Mouse (Mus musculus): ENCODE measurements at regions not wholly inside any gene's neighbourhood (a gene's known extent, or its start where the extent isn't known, plus 50 kb on each side); places are given as distances from the start of the nearest gene placed in this dataset.
"Not testable (repeated sequence)": the region's sequence is repeated elsewhere in the genome, so short reads cannot be mapped to it uniquely, and the experiment has no call there.

- not testable (repeated sequence) for DNase-seq
Measured at GRCm38 (mm10) chr16:56323828-56324227, 119.7 kb downstream of the Impg2 start.

DNA sequence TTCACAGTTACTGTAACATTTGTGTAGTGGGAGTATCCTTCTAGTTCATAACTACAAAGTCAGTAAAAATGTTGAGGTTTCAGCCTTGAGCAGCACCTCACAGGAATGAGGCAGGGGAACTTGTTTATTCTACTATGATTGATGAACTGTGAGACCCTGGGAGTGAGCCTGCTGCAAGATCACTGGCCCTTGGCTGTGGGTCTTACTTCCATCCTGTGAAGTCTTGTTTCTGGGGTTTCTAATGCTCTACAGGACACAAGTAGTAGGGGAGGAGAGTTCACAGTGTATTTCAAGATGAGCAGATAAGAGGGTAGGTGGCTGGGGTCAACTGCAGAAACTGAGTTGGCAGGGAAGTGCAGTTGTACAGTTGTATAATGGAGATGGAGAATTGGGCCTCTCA lies 128.3 kb upstream of the Abi3bp start:
- no peak for DNase-seq

GRCm38 (mm10) chr16:56352888-56353287 lies 124.8 kb upstream of the Abi3bp start:
- DNase-seq: no peak

DNA sequence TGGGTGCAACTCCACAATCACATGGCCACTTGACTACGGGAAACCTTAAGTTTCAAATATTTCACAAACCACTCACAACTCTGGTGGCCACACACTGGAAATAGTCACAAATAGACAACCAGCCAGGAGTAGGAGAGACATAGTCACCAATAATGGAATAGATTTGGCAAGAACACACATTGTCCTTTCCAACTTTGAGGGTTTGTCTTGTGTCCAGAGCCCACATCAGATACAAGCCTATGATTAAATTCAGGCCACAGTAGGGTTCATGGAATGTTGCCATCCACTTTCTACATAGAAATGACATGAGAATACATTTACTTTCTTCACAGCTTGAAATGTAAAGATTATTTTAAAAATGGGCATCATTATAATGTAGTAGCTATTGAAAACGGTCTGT lies 118.6 kb upstream of the Abi3bp start:
- no peak for DNase-seq

- DNase-seq: no peak
Measured at GRCm38 (mm10) chr16:56360992-56361391, 116.7 kb upstream of the Abi3bp start.

DNA sequence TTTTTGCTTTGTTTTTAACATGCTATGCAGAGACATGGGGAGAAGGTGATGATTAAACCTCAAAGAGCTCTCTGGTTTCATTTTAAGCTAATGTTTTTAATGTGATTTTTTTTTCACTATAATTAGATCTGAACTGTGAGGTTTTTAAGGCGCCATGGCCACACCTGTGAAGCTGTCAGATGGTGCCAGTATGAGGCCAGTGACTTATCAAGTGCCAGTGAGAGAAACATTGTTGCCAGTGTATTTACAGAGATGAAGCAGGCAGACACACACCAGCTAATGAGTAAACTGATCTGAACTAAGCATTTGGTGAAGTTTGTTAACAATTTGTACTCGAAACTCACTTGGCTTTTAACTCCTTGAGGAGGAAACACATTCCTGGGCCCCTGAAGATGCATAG lies 99.3 kb upstream of the Abi3bp start:
- DNase-seq: no peak

- DNase-seq: no peak
Measured at GRCm38 (mm10) chr16:56380680-56381079, 97.0 kb upstream of the Abi3bp start.

GRCm38 (mm10) chr16:56386539-56386938 lies 91.1 kb upstream of the Abi3bp start:
- DNase-seq: no peak

DNA sequence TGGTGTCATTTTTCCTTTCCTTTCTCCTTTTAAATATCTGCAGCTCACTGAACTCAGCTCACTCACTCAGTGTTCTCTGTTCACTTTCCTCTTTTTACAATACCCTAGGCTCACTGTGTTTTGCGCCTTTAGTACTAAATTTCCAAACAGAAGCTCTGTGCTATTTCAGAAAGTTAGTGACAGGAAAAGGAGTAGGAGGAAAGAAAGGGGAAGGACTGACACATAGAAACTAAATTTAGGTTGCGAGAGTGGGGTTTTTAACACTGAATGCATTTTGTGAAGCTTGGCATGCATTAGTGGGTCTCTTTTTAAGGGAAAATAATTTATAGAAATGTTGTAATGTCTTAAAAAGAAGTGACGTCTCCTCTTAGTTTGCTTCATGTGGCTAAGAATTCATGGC lies 84.8 kb upstream of the Abi3bp start:
- DNase-seq: no peak

DNA sequence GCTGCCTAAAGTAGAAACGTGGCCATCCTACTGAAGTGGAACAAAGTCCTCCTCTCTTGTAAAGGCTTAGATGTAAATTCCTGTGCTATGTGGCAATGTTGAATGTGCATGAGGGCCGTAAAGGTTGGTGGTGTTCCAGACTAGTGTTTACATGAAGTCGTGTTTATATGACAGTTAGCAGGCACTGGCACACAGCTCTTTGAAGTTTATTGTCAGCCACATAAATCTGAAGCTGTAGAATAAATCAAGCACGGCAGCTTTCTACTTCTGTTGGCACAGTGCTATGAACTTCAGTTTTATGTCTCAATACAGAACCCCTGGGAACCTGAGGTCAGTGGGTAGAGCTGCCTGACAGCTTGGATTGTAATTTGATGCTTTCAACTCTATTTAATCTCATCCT lies 81.1 kb upstream of the Abi3bp start:
- DNase-seq: no peak

DNA sequence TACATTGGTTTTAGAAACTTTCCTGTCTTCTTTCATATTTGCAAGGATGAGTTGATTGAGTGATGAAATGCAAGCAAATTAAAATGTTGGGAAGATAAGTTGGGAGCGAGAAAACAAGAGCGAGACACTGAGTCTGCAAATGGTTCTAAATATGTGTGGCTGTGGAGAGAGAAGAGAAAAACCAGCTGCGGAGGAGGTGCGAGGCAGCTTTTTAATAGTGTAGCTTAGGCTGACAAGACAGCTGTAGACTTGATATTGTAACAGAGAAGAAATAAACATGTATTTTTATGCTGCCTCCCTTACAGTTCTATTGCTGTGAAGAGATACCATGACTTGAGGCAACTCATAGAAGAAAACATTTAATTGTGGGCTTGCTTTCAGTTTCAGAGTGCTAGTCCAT lies 78.1 kb upstream of the Abi3bp start:
- no peak for DNase-seq

DNA sequence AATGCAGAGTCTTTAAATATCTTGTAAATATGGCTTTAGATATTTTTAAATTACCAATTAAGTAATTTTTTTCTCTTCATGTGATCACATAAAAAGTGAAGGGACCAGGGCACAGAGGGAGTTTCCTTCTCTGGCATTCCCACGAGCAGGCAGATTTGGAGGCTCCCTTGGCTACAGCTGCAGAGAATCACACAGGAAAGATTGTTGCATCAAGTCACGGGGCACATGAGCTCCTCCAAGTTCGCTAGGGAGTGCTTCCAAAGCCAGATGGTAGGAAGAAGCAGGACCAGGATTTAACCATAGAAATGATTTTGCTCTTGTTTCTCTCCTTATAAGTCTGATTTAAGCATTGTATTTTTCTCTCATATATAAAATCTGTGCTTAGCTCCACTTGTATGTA lies 53.9 kb upstream of the Abi3bp start:
- peak; percentile 9 for DNase-seq
